Mouse (Mus musculus): ENCODE data around the gene Smdt1.

Gene Smdt1

GRCm38 (mm10) chr15:82338593-82339112 is at the start of gene Smdt1, which contains the start of the genes Naga and Pheta2:
Gene Smdt1, plus strand, starts transcription at chr15:82338959.
Gene Naga, minus strand, starts transcription at chr15:82338925.
Gene Pheta2, plus strand, starts transcription at chr15:82338942.
- peak; percentile 93 for DNase-seq (ENCODE audit: low read depth, low spot score)

- DNase-seq (ENCODE audit: low read depth, low spot score): no peak
These were observed 48.5 kb upstream of the Smdt1 start for GRCm38 (mm10) chr15:82290252-82290651.

- DNase-seq (ENCODE audit: low read depth, low spot score): no peak
These were observed 45.9 kb upstream of the Smdt1 start for GRCm38 (mm10) chr15:82292851-82293250.

GRCm38 (mm10) chr15:82293271-82293711 is 45.5 kb upstream of the Smdt1 start:
- no peak for DNase-seq (ENCODE audit: low read depth, low spot score)

- no peak for DNase-seq (ENCODE audit: low read depth, low spot score)
These were observed 44.7 kb upstream of the Smdt1 start for GRCm38 (mm10) chr15:82294059-82294458.

- DNase-seq (ENCODE audit: low read depth, low spot score): no peak
These were observed 39.8 kb upstream of the Smdt1 start, which contains the start of gene Wbp2nl for GRCm38 (mm10) chr15:82298764-82299561. Gene Wbp2nl, plus strand, starts transcription at chr15:82298954.

- no peak for DNase-seq (ENCODE audit: low read depth, low spot score)
These were observed 31.7 kb upstream of the Smdt1 start for GRCm38 (mm10) chr15:82307107-82307506.

GRCm38 (mm10) chr15:82308416-82308815 is 30.3 kb upstream of the Smdt1 start:
- DNase-seq (ENCODE audit: low read depth, low spot score): no peak

- no peak for DNase-seq (ENCODE audit: low read depth, low spot score)
These were observed 20.9 kb upstream of the Smdt1 start for GRCm38 (mm10) chr15:82317839-82318238.

- no peak for DNase-seq (ENCODE audit: low read depth, low spot score)
These were observed 19.1 kb upstream of the Smdt1 start for GRCm38 (mm10) chr15:82319613-82320012.

GRCm38 (mm10) chr15:82322195-82322594 is 16.6 kb upstream of the Smdt1 start:
- no peak for DNase-seq (ENCODE audit: low read depth, low spot score)

GRCm38 (mm10) chr15:82325382-82325781 is 13.4 kb upstream of the Smdt1 start:
- no peak for DNase-seq (ENCODE audit: low read depth, low spot score)

GRCm38 (mm10) chr15:82335194-82335593 is 3.6 kb upstream of the Smdt1 start:
- DNase-seq (ENCODE audit: low read depth, low spot score): no peak

GRCm38 (mm10) chr15:82336629-82337028 is 2.1 kb upstream of the Smdt1 start:
- DNase-seq (ENCODE audit: low read depth, low spot score): no peak

- no peak for DNase-seq (ENCODE audit: low read depth, low spot score)
These were observed 884 bp upstream of the Smdt1 start for GRCm38 (mm10) chr15:82337875-82338274.

- DNase-seq (ENCODE audit: low read depth, low spot score): no peak
These were observed 391 bp downstream of the Smdt1 start for GRCm38 (mm10) chr15:82339150-82339549.

- DNase-seq (ENCODE audit: low read depth, low spot score): no peak
These were observed 985 bp downstream of the Smdt1 start for GRCm38 (mm10) chr15:82339634-82340254.

GRCm38 (mm10) chr15:82340414-82341035 is 1.8 kb downstream of the Smdt1 start:
- DNase-seq (ENCODE audit: low read depth, low spot score): no peak

- DNase-seq (ENCODE audit: low read depth, low spot score): no peak
These were observed 2.3 kb downstream of the Smdt1 start for GRCm38 (mm10) chr15:82341036-82341501.

- DNase-seq (ENCODE audit: low read depth, low spot score): no peak
These were observed 3.1 kb downstream of the Smdt1 start for GRCm38 (mm10) chr15:82341675-82342542.

GRCm38 (mm10) chr15:82342543-82342935 is 3.8 kb downstream of the Smdt1 start:
- no peak for DNase-seq (ENCODE audit: low read depth, low spot score)
